Mouse (Mus musculus) kidney, postnatal 0 days (tissue): ENCODE measurements around the gene Ntf3. TPM values are rescaled to one million over a fixed set of nuclear protein-coding genes. Genes with fewer than 3 reads are reported as not detected.

Experiments
- ATAC-seq: fragments of 200-750 bp; cut with Nextera tagmentation; replicated peaks from 2 replicates; pipeline ENCODE4 v1.8.0; 2017; ENCODE audit warnings: low read depth, moderate number of reproducible peaks, moderate TSS enrichment, moderate library complexity; ENCODE audit not compliant: low FRiP score
- DNase-seq: peaks from one replicate; pipeline ENCODE4 v3.0.0-alpha.2; 2016; ENCODE audit warnings: low spot score
- H3K27ac ChIP-seq: fragments of 300-500 bp; sonication (generic); 2 replicates; pipeline ENCODE4 v1.5.1; 2014; ENCODE audit warnings: mild to moderate bottlenecking
- H3K27me3 ChIP-seq: fragments of 300-500 bp; sonication (generic); 2 replicates; pipeline ENCODE4 v1.6.1; 2014; ENCODE audit warnings: low read length, mixed read lengths; ENCODE audit not compliant: insufficient read depth
- H3K36me3 ChIP-seq: fragments of 300-500 bp; sonication (generic); 2 replicates; pipeline ENCODE4 v1.6.1; 2014; ENCODE audit warnings: low read length, mixed read lengths; ENCODE audit not compliant: insufficient read depth
- H3K4me1 ChIP-seq: fragments of 300-500 bp; sonication (generic); replicated peaks from 2 replicates; pipeline ENCODE4 v1.6.1; 2014; ENCODE audit warnings: antibody characterized with exemption, low read length, mixed read lengths; ENCODE audit not compliant: insufficient read depth
- H3K4me2 ChIP-seq: fragments of 300-500 bp; sonication (generic); 2 replicates; pipeline ENCODE4 v1.6.1; 2014; ENCODE audit warnings: mild to moderate bottlenecking, low read length, moderate library complexity, mixed read lengths
- H3K4me3 ChIP-seq: fragments of 300-500 bp; sonication (generic); replicated peaks from 2 replicates; pipeline ENCODE4 v1.5.1; 2014; ENCODE audit warnings: low read depth, low read length
- H3K9ac ChIP-seq: fragments of 300-500 bp; sonication (generic); 2 replicates; pipeline ENCODE4 v1.6.1; 2014; ENCODE audit warnings: low read depth, low read length
- H3K9me3 ChIP-seq: fragments of 300-500 bp; sonication (generic); replicated peaks from 2 replicates; pipeline ENCODE4 v1.6.1; 2016; ENCODE audit warnings: low read length, inconsistent platforms, mixed read lengths
- CTCF ChIP-seq: IDR thresholded peaks from 2 replicates; pipeline ENCODE4 v1.5.1; 2016; ENCODE audit warnings: antibody characterized with exemption, low read depth, mild to moderate bottlenecking, moderate library complexity
- WGBS: fragments of 180-500 bp; shearing (Covaris S2); extraction: QIAGEN DNeasy Blood & Tissue Kit; methylation state at CpG from one replicate; pipeline ENCODE4 v1.1.7; 2014; 5-methylcytosine and 5-hydroxymethylcytosine counted together
- polyA plus RNA-seq: library from polyadenylated mRNA; unstranded; fragments of >200 nt; fragmentation: Nextera tagmentation; extraction: Ambion mirVana; gene quantifications from 2 replicates; pipeline ENCODE4 v1.2.1, GENCODE M21; 2015

Ntf3 gene
- polyA plus RNA-seq, 1 experiment from 2014 or later, result 14.6 TPM

GRCm38 (mm10) chr6:126167731-126168130 lies 1.0 kb upstream of the Ntf3 start:
- TF ChIP-seq CTCF, result peak; percentile 80
- Histone ChIP-seq H3K9ac (no peak overlapping the region), H3K27ac (no peak overlapping the region), H3K27me3 (no peaks in the 10 kb centered on the region), H3K4me2 (no peak overlapping the region), H3K36me3 (no peaks in the 10 kb centered on the region), H3K4me3 (no peak overlapping the region), H3K4me1 (0 out of 2 replicates have a peak, but pooled peaks cover 10% of the 10 kb centered on the region), H3K9me3 (no peaks in the 10 kb centered on the region)
- 13% methylated on average over 3 of the region's 3 CpGs for WGBS
- ATAC-seq (no peak), DNase-seq (peak; percentile 90)

DNA sequence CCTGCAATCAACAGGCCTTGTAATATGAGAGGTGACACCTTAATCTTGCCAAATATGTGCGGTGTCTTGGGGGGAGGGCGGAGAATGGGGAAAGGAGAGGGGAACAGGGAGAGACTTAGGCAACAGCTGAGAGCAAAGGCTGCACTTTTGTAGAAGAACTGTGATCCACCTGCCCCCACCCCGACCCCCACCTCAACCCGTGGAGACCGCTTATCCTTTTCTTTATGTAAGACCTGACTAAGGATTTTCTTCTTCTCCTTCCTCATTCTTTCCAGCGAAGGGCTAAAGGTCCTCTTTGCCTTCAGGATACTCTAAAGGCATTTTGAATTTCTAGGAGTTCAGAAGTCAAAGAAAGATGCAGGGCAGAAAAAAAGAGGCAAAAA lies 489 bp upstream of the Ntf3 start:
- Histone ChIP-seq H3K27me3 (no peaks in the 10 kb centered on the region), H3K4me2 (peak overlapping the region; percentile 89), H3K4me3 (peak overlapping the region; percentile 33; the same call in 1 of the 2 replicates), H3K9me3 (no peaks in the 10 kb centered on the region), H3K9ac (no peak overlapping the region), H3K36me3 (no peaks in the 10 kb centered on the region), H3K4me1 (0 out of 2 replicates have a peak, but pooled peaks cover 13% of the 10 kb centered on the region), H3K27ac (no peak overlapping the region)
- no peak for TF ChIP-seq CTCF
- no peak for DNase-seq
- 9% methylated on average over 6 of the region's 6 CpGs for WGBS
- no peak for ATAC-seq

- no peak for TF ChIP-seq CTCF
- Histone ChIP-seq H3K9ac (no peak overlapping the region), H3K4me1 (0 out of 2 replicates have a peak, but pooled peaks cover 24% of the 10 kb centered on the region), H3K27me3 (no peaks in the 10 kb centered on the region), H3K4me2 (peak overlapping the region; percentile 89), H3K9me3 (no peaks in the 10 kb centered on the region), H3K4me3 (peak overlapping the region; percentile 33), H3K36me3 (no peaks in the 10 kb centered on the region), H3K27ac (no peak overlapping the region)
- 20% methylated on average over 17 of the region's 17 CpGs for WGBS
- DNase-seq (no peak), ATAC-seq (no peak)
Observed at GRCm38 (mm10) chr6:126165591-126166155, 1.0 kb downstream of the Ntf3 start.

GRCm38 (mm10) chr6:126164781-126165180 lies 1.9 kb downstream of the Ntf3 start:
- no peak for TF ChIP-seq CTCF
- under 1% methylated on average over 27 of the region's 27 CpGs for WGBS
- ATAC-seq (no peak), DNase-seq (peak; percentile 67)
- Histone ChIP-seq H3K36me3 (no peaks in the 10 kb centered on the region), H3K9me3 (no peaks in the 10 kb centered on the region), H3K27ac (no peak overlapping the region), H3K4me2 (peak overlapping the region; percentile 89), H3K4me3 (peak overlapping the region; percentile 47), H3K27me3 (no peaks in the 10 kb centered on the region), H3K9ac (peak overlapping the region; percentile 60), H3K4me1 (0 out of 2 replicates have a peak, but pooled peaks cover 26% of the 10 kb centered on the region)

DNA sequence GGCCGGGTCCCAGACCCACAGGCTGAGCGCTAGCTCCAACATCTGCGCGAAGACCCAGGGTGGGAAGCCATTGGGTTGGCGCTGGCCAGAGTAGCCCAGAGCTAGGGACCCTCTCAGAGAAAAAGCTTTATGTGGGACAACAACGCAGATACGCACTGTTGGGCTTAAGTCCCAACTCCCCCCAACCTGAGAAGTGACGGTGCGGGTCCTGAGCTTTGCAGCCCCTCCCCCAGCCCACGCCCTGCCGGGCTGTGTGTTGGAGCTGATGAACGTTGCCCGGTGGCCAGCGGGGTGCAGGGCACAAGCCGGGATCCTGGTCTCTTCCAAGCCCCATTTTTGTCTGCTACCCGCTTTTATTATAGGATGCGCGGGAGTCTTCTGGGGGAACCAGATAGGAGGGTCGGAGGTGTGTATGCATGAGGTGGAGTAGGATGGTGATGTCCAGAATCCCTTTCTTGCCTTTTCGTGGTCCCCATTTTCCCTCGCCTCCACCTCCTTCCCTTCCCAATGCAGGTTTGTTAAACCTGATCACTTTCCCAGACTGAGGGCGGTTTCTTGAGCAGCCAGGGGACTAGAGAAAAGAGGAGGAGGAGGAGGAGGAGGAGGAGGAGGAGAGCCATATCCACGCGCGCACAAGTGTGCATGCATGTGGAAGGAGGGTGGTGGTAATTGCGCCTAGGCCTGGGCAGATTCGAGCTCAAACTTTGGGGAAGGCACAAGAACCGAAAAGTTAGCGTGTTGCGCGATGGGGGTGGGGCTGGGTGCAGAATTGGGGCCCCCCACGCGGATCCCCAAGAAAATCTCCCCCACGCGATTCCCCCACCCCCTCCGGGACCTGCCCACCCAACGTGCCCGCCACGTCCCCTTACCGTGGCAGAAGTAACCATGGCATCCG lies 2.6 kb downstream of the Ntf3 start:
- Histone ChIP-seq H3K36me3 (no peaks in the 10 kb centered on the region), H3K27me3 (no peaks in the 10 kb centered on the region), H3K9me3 (no peaks in the 10 kb centered on the region), H3K4me3 (peak overlapping the region; percentile 47), H3K4me2 (peak overlapping the region; percentile 89), H3K27ac (peak overlapping the region; percentile 32; the same call in 1 of the 2 replicates), H3K4me1 (0 out of 2 replicates have a peak, but pooled peaks cover 27% of the 10 kb centered on the region), H3K9ac (peak overlapping the region; percentile 60)
- ATAC-seq (peak; percentile 33; the same call in 1 of the 2 replicates), DNase-seq (peak; percentile 41)
- under 1% methylated on average over 41 of the region's 41 CpGs for WGBS
- no peak for TF ChIP-seq CTCF

DNA sequence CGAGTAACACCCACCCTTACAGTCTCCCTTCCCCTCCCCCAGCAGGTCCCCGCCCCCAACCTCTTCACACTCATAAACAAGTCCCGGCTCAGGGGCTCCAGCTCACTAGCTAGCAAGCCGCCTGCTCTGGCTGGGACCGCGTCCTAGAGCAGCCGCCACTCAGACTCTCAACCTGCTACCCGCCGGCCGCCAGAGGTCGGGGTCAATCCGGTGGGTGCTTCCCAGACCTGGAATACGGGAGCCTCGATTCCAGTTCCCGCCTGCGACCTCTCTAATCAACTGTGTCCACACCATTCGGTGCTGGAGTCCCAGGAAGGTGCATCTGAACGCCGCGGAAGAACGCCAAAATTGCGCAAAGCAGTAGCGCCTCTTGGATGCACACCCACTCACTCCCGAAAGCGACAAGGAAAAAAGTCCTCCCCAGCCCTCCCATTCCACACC lies 3.5 kb downstream of the Ntf3 start:
- ATAC-seq (peak; percentile 71), DNase-seq (peak; percentile 81)
- H3K4me3 ChIP-seq, result peak overlapping the region; percentile 47
- peak overlapping the region; percentile 89 for H3K4me2 ChIP-seq
- under 1% methylated on average over 25 of the region's 25 CpGs for WGBS
- H3K9me3 ChIP-seq, result no peaks in the 10 kb centered on the region
- peak overlapping the region; percentile 60 for H3K9ac ChIP-seq
- peak; percentile 21; the same call in 1 of the 2 replicates for TF ChIP-seq CTCF
- peak overlapping the region; percentile 32 for H3K27ac ChIP-seq
- H3K27me3 ChIP-seq, result no peaks in the 10 kb centered on the region
- no peaks in the 10 kb centered on the region for H3K36me3 ChIP-seq
- 0 out of 2 replicates have a peak, but pooled peaks cover 27% of the 10 kb centered on the region for H3K4me1 ChIP-seq
